Mouse (Mus musculus) c-Kit-positive CD71-negative TER-119-negative erythroid progenitor cells, embryonic 14.5 days (primary cell): Measurements from ENCODE around the gene Vps26a.

Experiments
- DNase-seq: peaks from one replicate; pipeline ENCODE4 v3.0.0-alpha.2; 2013; ENCODE audit warnings: low read depth

Vps26a gene

GRCm38 (mm10) chr10:62486618-62487415, at the start of gene Vps26a:
Vps26a (minus strand) TSS chr10:62486805.
- peak; percentile 98 for DNase-seq

DNA sequence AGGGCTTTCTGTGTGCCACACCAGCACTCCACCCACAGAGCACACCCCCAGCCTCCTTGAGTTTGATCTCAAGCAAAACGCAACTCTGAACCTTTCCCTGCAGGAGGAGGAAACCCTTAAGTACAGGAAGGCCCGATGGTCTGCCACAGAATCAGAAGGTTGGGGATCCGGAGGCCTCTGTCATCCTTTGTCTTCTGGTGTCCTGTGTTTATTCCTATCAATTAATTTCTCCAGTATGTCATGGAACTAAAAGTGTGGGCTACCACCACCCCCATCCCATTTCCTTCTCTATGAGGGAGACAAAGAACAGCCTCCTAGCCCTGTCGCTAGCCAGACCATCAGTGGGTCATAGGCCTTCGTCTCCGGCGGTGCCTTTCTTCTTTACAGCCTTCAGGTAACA, 47.9 kb upstream of the Vps26a start:
- no peak for DNase-seq

DNA sequence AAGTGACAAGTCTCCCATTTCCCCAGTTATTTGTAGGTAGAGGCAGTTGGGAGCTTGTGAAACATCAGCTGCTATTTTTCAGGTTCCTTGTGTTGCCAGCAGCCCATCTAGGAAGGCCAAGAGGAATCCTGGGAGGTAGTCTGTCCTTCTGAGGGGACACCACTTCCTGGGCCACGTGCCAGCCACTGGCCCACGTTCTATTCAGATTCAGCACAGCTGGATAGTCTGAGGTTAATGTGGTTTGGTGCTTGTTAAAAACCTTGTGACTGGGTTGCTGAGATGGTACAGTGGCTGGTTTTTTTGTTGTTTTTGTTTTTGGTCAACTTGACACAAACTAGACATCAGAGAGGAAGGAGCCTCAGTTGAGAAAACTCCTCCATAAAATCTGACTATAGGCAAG, 46.2 kb upstream of the Vps26a start:
- DNase-seq, result no peak

DNA sequence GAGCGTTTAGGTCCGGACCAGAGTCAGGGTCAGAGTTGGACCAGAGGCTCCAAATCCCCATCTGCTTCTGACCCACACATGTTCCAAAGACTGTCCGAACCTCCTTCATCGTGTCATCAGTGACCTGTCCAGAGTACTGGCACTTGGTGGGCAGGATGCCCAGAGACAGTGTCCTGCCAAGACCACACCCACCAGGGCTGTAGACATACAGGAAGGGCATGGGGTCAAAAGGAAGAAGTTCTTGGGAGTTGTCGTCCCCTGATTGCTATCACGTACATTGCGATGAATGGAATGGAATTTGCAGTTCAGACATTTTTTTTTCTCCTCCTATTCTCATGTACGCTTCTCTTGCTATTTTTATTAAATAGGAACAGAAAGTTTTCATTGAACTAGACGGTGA, 43.6 kb upstream of the Vps26a start:
- DNase-seq, result no peak

- DNase-seq, result no peak
Measured at GRCm38 (mm10) chr10:62527351-62527750, 40.7 kb upstream of the Vps26a start, which contains the start of gene Srgn. Srgn (minus strand) TSS chr10:62527451.

GRCm38 (mm10) chr10:62522346-62522950, 35.8 kb upstream of the Vps26a start:
- no peak for DNase-seq

- no peak for DNase-seq
Measured at GRCm38 (mm10) chr10:62521763-62522162, 35.2 kb upstream of the Vps26a start.

GRCm38 (mm10) chr10:62520911-62521310, 34.3 kb upstream of the Vps26a start:
- no peak for DNase-seq

GRCm38 (mm10) chr10:62517511-62517910, 30.9 kb upstream of the Vps26a start:
- DNase-seq, result no peak

DNA sequence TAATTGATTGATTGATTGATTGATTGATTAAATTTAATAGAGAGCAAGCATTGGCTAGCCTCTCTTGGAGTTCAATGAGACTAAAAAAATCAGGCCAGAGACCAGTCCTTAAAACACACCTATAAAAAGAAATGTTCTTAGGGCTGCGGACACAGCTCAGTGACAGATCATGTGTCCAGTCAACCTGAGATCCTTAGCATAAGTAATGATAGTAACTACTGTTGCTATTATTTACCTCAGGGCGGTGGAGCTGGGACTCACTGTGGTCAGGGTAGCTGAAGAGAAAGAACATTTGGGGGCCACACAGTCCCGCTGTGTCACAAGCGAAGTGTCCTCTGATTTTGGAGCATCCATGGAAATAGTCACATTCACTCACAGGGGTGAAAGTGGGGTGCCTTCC, 26.2 kb upstream of the Vps26a start:
- DNase-seq, result no peak

DNA sequence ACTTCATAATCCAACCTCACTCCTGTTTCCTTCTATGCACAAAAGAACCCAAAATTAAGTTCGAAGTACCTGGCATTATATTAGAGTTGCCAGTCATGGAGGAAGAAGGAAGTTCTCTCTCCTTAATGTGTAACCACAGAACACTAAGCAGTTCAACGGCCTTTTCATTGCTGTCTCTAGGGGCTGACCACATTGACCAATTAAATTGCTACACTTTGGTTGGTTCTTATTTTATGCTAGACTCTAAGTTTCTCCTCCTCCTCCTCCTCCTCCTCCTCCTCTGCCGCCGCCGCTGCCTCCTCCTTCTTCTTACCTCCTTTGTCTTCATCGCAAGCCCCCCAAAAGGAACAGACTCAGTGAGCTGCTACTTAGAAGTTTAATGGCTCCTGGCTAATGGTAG, 24.9 kb upstream of the Vps26a start:
- DNase-seq, result no peak

GRCm38 (mm10) chr10:62509032-62509656, 22.5 kb upstream of the Vps26a start:
- no peak for DNase-seq

GRCm38 (mm10) chr10:62508459-62508858, 21.9 kb upstream of the Vps26a start:
- DNase-seq, result no peak

GRCm38 (mm10) chr10:62507591-62508308, 21.1 kb upstream of the Vps26a start:
- DNase-seq, result peak; percentile 77

- no peak for DNase-seq
Measured at GRCm38 (mm10) chr10:62507071-62507470, 20.5 kb upstream of the Vps26a start.

DNA sequence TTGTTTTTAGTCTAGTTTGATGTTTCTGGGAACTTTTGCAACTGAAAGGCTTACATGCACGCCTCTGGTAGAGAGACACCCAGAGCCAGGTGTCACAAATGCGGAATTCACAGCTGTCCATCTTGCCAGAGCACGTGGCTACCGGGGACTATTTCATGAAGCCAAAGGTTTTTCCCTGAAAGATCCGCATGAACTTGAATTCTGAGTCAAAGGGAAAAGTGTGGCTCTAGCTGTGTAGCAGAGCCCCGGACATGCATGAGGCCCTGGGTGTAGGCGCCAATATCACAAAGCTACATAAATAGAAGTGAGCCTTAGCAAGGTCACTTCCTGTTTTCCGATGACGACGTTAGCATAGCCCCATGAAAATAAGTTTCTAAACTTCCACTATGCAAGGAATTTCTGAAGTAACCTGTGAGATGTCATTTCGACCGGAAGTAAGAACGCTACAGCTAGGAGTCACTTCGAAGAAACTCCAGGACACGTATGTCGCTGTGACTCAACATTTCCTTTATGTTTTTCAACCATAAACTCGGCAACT, 19.5 kb upstream of the Vps26a start:
- no peak for DNase-seq

DNA sequence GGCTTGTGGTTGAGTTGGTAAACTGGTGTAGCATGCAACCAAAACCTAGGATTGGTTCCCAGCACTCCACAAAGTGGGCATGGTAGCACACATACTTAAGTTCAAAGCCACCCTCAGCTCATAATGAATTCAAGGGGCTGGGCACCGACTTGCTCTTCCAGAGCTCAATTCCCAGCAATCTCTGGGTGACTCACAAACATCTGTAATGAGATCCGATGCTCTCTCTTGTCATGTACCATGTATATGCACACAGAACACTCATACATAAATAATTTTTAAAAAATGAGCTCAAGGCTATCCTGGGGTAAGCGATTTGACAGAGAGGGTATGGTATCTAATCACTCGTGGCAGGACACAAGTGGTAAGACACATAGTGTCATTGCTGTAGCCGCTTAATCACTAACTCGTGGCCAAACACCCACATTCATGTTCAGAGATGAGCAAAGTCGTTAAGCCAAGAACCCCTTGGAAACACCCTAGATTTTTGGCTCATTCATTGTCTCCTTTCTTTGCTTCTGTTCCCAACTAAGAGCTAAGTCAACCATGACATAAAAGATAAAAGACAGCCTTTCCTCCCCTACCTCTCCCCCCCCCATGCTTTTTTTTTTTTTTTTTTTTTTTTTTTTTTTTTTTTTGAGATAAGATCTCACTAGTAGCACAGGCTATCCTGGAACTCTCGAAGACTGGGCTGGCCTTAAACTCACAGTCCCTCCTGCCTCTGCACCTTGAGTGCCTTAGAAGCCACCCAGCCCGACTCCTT, 18.8 kb upstream of the Vps26a start:
- DNase-seq, result no peak

- no peak for DNase-seq
Measured at GRCm38 (mm10) chr10:62503836-62504628, 17.4 kb upstream of the Vps26a start.

DNA sequence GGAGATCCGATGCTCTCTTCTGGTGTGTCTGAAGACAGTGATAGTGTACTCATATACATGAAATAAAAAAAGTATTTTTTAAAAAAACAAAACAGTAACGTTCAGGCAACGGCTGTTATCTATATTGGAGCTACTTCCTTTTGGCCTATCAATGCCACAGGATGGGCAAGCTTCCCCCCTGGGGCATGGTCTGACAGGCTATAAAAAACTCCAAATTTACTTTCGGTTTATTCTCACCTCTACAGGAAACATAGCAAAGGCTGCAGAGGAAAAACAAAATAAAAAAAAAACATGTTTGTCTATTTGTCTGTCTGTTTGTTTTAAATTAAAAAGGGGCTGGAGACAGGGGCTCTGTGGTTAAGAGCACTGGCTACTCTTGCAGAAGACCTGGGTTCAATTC, 16.7 kb upstream of the Vps26a start:
- no peak for DNase-seq

DNA sequence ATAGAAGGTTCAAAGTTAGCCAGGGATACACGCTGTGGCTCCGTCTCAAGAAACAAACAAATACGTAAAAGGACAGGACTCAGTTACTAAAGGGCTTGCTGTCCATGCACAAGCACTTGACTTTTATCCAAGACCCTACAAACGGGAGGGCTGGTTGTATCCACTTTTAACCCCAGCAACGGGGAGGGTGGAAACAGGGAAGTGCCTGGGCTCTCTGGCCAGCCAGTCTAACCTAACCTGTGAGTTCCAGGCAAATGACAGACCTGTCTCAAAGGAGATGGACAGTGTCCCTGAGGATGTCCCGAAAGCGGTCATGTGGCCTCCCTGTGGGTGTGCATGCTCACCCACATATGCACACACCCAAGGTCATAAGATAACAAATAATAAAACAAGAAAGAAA, 15.3 kb upstream of the Vps26a start:
- DNase-seq, result no peak
